Mouse (Mus musculus) left cerebral cortex, adult 18-20 months (tissue): ENCODE measurements at regions not wholly inside any gene's neighbourhood (a gene's known extent, or its start where the extent isn't known, plus 50 kb on each side); places are given as distances from the start of the nearest gene placed in this dataset.

ENCODE experiments used
- DNase-seq, 2 experiments: peaks; one replicate each; pipeline ENCODE4 v3.0.0; 2021 to 2022; ENCODE audit warnings: low spot score in 2 of 2, mixed read lengths in 1 of 2

DNA sequence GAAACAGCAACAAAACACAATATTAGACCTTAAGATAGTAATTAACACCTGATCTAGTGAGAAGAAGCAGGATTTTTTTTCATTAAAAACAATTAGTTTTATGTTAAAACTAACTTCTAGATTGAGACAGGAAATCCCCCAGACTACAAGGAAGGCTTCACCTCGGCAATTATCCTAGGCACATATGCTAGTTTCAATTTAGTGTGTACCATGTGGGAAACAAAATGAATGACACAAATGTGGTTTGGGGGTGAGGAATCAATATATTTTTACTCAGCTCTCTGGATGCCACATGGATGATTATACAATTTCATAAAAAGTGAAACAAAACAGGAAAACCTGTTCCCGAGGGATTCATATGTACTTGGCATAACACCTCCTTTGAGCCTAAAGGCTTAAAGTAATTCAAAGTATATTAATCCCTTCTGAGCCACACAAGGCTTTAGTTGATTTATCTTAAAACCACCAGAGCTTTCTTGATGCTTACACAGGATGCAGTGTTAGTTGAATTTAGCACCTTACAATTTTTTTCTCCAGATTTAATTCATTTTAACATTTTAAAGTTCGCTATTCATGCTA, 244.7 kb downstream of the Manea start:
- no peak for DNase-seq

DNA sequence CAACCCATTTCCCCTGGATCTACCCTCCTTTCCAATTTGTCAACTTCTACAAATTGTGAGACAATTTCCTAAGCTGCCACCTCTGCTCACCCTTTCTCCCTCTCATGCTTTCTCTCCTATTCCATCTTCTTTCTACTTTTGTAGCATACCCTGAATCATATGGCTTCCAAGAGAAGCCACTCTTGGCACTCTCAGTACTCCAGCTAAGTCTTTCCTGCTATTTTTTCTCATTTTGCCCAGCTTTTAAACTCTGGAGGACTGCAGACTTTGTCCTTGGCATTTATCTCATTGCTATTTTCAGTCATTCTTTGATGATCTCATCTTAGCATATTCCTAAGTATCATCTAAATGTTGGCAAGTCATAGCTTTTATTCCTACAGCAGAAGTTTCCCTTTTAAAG, 270.6 kb upstream of the Fut9 start:
- DNase-seq = no peak

DNA sequence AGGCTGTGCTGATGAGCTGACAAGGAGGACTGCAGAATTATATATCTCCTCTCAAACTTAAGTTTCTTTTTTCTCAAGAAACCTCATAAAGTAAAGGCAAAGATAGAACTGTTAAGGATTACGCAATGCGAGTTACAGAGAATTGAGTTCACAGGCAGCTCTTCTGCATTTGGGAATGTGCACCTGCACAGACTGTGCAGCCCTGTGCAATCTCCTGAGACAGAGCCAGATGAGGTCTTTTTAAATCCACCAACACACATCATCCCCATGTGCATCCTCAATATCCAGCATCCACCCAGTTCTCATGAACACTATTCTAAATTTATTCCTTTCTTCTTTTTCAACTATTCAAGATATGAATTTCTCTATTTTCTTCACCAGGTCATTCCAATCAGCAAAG, 269.4 kb upstream of the Fut9 start:
- peak in 1 of 2 experiments; percentile 35 for DNase-seq
